Mouse (Mus musculus): ENCODE results near the gene Pclo.

GRCm38 (mm10) chr5:14723576-14723975 lies 208.9 kb downstream of the Pclo start:
- no peak for TF ChIP-seq CTCF (IDR thresholded peaks at IDR 0.05; ENCODE audit: low read depth, low read length)
- TF ChIP-seq POLR2A (IDR thresholded peaks at IDR 0.05; ENCODE audit: insufficient read depth, low read length) = no peak
- no peak for TF ChIP-seq EP300 (IDR thresholded peaks at IDR 0.05; ENCODE audit: insufficient read depth, low read depth, low read length)

All from ES-Bruce4 (cell line).